Mouse (Mus musculus): ENCODE data around the gene Mapk13.

- TF ChIP-seq CTCF (IDR thresholded peaks at IDR 0.05; ENCODE audit: borderline replicate concordance, insufficient read depth, low read length) (no peak), POLR2A (IDR thresholded peaks at IDR 0.05; ENCODE audit: low read depth, low read length) (no peak)
Observed at GRCm38 (mm10) chr17:28745773-28746172, 23.3 kb upstream of the Mapk13 start.
